Mouse (Mus musculus) CH12.LX (cell line): ENCODE results near the gene Ffar4. TPM values are rescaled to one million over a fixed set of nuclear protein-coding genes. Genes with fewer than 3 reads are reported as not detected.

ENCODE experiments used
- DNase-seq: peaks from one replicate; pipeline ENCODE4 v3.0.0-alpha.2; 2013; ENCODE audit errors: extremely low read depth
- H3K27ac ChIP-seq: 2 replicates; pipeline ENCODE4 v1.5.1; 2012; ENCODE audit warnings: low read depth, mild to moderate bottlenecking, control low read depth, moderate library complexity; ENCODE audit not compliant: insufficient read depth
- H3K27me3 ChIP-seq: replicated peaks from 2 replicates; pipeline ENCODE3; 2012; ENCODE audit warnings: inconsistent platforms
- H3K36me3 ChIP-seq, 2 experiments: replicated peaks in 1 of 2; 2 replicates each; pipeline versions ENCODE3 to v1.6.1; 2012; ENCODE audit warnings: inconsistent platforms in 1 of 2, low read length in 1 of 2, mild to moderate bottlenecking in 1 of 2, mixed read lengths in 1 of 2, moderate library complexity in 1 of 2; ENCODE audit not compliant: control insufficient read depth in 1 of 2, insufficient read depth in 1 of 2
- H3K4me1 ChIP-seq, 2 experiments: 2 replicates each; pipeline ENCODE4 v1.6.1; 2012; ENCODE audit warnings: inconsistent platforms in 1 of 2, moderate library complexity in 1 of 2; ENCODE audit not compliant: insufficient read depth in 2 of 2, control insufficient read depth in 1 of 2
- H3K4me2 ChIP-seq: 2 replicates; pipeline ENCODE4 v1.6.1; 2012; ENCODE audit warnings: low read depth, mild to moderate bottlenecking, control low read depth; ENCODE audit not compliant: poor library complexity, insufficient read depth, severe bottlenecking
- H3K4me3 ChIP-seq, 3 experiments: fragments of 150-350 bp in 1 of 3; sonication (generic) in 1 of 3; replicated peaks in 1 of 3; 2 replicates each; pipeline versions ENCODE3 to v1.5.1; 2011 to 2012; ENCODE audit warnings: low read depth in 2 of 3, low read length in 2 of 3, mild to moderate bottlenecking in 2 of 3, moderate library complexity in 2 of 3, control low read depth in 1 of 3, improper control_type of control experiment in 1 of 3, inconsistent platforms in 1 of 3, mixed read lengths in 1 of 3; ENCODE audit not compliant: poor library complexity in 1 of 3
- H3K79me2 ChIP-seq: replicated peaks from 2 replicates; pipeline ENCODE4 v1.6.1; 2012; ENCODE audit warnings: mild to moderate bottlenecking, moderate library complexity; ENCODE audit not compliant: control insufficient read depth, poor library complexity, insufficient read depth, severe bottlenecking; ENCODE audit errors: extremely low read depth
- H3K9ac ChIP-seq: 2 replicates; pipeline ENCODE4 v1.6.1; 2012; ENCODE audit warnings: low read depth, mild to moderate bottlenecking, control low read depth, moderate library complexity; ENCODE audit not compliant: insufficient read depth
- H3K9me3 ChIP-seq: replicated peaks from 2 replicates; pipeline ENCODE3; 2012; ENCODE audit warnings: low read length, inconsistent platforms, mixed read lengths
- CHD1 ChIP-seq: IDR thresholded peaks from 2 replicates; pipeline ENCODE4 v1.6.1; 2012; ENCODE audit warnings: low read depth, low read length, improper control_type of control experiment, inconsistent platforms
- CHD2 ChIP-seq: IDR thresholded peaks from 2 replicates; pipeline ENCODE4 v1.6.1; 2011; ENCODE audit warnings: low read length, improper control_type of control experiment
- E2F4 ChIP-seq: IDR thresholded peaks from 2 replicates; pipeline ENCODE4 v1.6.1; 2011; ENCODE audit warnings: low read depth, low read length, improper control_type of control experiment; ENCODE audit not compliant: insufficient replicate concordance
- ELF1 ChIP-seq: IDR thresholded peaks from 2 replicates; pipeline ENCODE4 v1.6.1; 2014; ENCODE audit warnings: low read depth, mild to moderate bottlenecking, inconsistent platforms, low read length, improper control_type of control experiment
- EP300 ChIP-seq: IDR thresholded peaks from 2 replicates; pipeline ENCODE4 v1.6.1; 2011; ENCODE audit warnings: low read length, improper control_type of control experiment
- ETS1 ChIP-seq: conservative IDR thresholded peaks from 2 replicates; pipeline ENCODE4 v1.6.1; 2012; ENCODE audit warnings: low read depth, mild to moderate bottlenecking, inconsistent platforms, low read length, improper control_type of control experiment, moderate library complexity
- IRF4 ChIP-seq: IDR thresholded peaks from 2 replicates; pipeline ENCODE4 v1.6.1; 2014; ENCODE audit warnings: low read depth, mild to moderate bottlenecking, inconsistent platforms, low read length, improper control_type of control experiment
- JUND ChIP-seq: conservative IDR thresholded peaks from 2 replicates; pipeline ENCODE4 v1.6.1; 2011; ENCODE audit warnings: low read depth, low read length, improper control_type of control experiment
- MAFK ChIP-seq: IDR thresholded peaks from 2 replicates; pipeline ENCODE4 v1.6.1; 2011; ENCODE audit warnings: low read length, improper control_type of control experiment; ENCODE audit not compliant: insufficient replicate concordance
- MEF2A ChIP-seq: IDR thresholded peaks from 2 replicates; pipeline ENCODE4 v1.6.1; 2014; ENCODE audit warnings: low read depth, mild to moderate bottlenecking, inconsistent platforms, low read length, improper control_type of control experiment, borderline replicate concordance
- NELFE ChIP-seq: IDR thresholded peaks from 2 replicates; pipeline ENCODE4 v1.6.1; 2011; ENCODE audit warnings: low read depth, low read length, improper control_type of control experiment
- NRF1 ChIP-seq: IDR thresholded peaks from 2 replicates; pipeline ENCODE4 v1.6.1; 2014; ENCODE audit warnings: low read depth, mild to moderate bottlenecking, inconsistent platforms, low read length, improper control_type of control experiment, moderate library complexity
- PAX5 ChIP-seq: IDR thresholded peaks from 2 replicates; pipeline ENCODE4 v1.6.1; 2012; ENCODE audit warnings: low read length, inconsistent platforms, mixed read lengths
- POLR2A ChIP-seq: IDR thresholded peaks from 2 replicates; pipeline ENCODE4 v1.6.1; 2011; ENCODE audit warnings: low read depth, mild to moderate bottlenecking, improper control_type of control experiment, low read length
- POLR2AphosphoS2 ChIP-seq: IDR thresholded peaks from 2 replicates; pipeline ENCODE4 v1.6.1; 2011; ENCODE audit warnings: low read depth, low read length, improper control_type of control experiment
- RAD21 ChIP-seq: IDR thresholded peaks from 2 replicates; pipeline ENCODE4 v1.6.1; 2011; ENCODE audit warnings: low read depth, mild to moderate bottlenecking, low read length, improper control_type of control experiment, moderate library complexity
- TBP ChIP-seq: conservative IDR thresholded peaks from 2 replicates; pipeline ENCODE4 v1.6.1; 2011; ENCODE audit warnings: low read depth, low read length, improper control_type of control experiment
- UBTF ChIP-seq: IDR thresholded peaks from 2 replicates; pipeline ENCODE4 v1.6.1; 2012; ENCODE audit warnings: low read depth, mild to moderate bottlenecking, inconsistent platforms, low read length, improper control_type of control experiment, moderate library complexity
- USF1 ChIP-seq: IDR thresholded peaks from 2 replicates; pipeline ENCODE4 v1.6.1; 2014; ENCODE audit warnings: low read depth, mild to moderate bottlenecking, inconsistent platforms, low read length, improper control_type of control experiment
- ZKSCAN1 ChIP-seq: IDR thresholded peaks from 2 replicates; pipeline ENCODE4 v1.6.1; 2012; ENCODE audit warnings: low read depth, inconsistent platforms, low read length, improper control_type of control experiment, borderline replicate concordance
- ZMIZ1 ChIP-seq: IDR thresholded peaks from 2 replicates; pipeline ENCODE4 v1.6.1; 2012; ENCODE audit warnings: low read depth, mild to moderate bottlenecking, inconsistent platforms, low read length, improper control_type of control experiment
- dilution Hi-C: fragments of 300-500 bp; cut with MboI; formaldehyde crosslinking; loops from 2 replicates; pipeline ENCODE4 v1.14.3; 2020; ENCODE audit warnings: low sequenced_read_pairs; ENCODE audit not compliant: extremely low pct_unique_long_range_greater_than_20kb, extremely low pct_ligation_motif_present
- in situ Hi-C: fragments of 300-500 bp; cut with MboI; formaldehyde crosslinking; loops from 3 replicates; pipeline ENCODE4 v1.14.3; 2019; ENCODE audit warnings: low sequenced_read_pairs, low pct_ligation_motif_present, low pct_unique_long_range_greater_than_20kb, mixed read lengths
- polyA plus RNA-seq: library from polyadenylated mRNA; unstranded; fragments of >175 nt; gene quantifications from 2 replicates; pipeline ENCODE4 v1.2.1, GENCODE M21; 2012; ENCODE audit warnings: low read depth; ENCODE audit not compliant: insufficient read length
- total RNA-seq, 2 experiments: library from RNA; depleted of rRNA; stranded (reverse); fragments of 300-350 nt in 1 of 2; fragments of >200 nt in 1 of 2; gene quantifications; 2 replicates each; pipeline ENCODE4 v1.2.3; 2012 to 2014

The Ffar4 gene
- total and polyA plus RNA-seq, 3 experiments: not detected

DNA sequence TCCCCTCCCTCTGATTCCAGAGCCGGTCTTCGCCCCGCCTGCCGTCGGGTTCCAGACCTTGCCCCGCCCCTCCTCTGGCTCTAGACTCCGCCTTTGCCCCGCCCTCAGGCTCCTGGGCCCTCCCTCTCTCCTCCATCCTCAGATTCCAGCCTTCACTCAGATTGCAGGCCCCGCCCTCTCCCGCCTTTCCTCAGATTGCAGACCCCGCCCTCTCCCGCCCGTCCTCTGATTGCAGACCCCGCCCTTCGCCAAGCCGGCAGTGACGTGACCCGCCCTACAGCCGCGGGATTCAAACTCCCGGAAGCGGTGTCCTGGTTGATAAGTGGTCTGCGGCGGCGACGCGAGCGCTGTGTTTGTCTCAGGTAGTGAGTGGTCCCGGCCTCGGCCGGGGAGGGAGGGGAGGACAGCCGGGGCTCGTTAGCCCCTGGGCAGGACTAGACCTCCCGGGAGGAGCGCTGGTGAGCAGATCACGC, 42.1 kb upstream of the Ffar4 start, which contains the start of gene Cep55 (continued):
- TF ChIP-seq MAFK: no peak
- no peak for TF ChIP-seq CHD1
- peak; percentile 54; the same call in 1 of the 2 replicates for TF ChIP-seq CHD2
- peak; percentile 92 for TF ChIP-seq ELF1
- TF ChIP-seq USF1: no peak
- TF ChIP-seq ZMIZ1: peak; percentile 94
- peak; percentile 95 for TF ChIP-seq POLR2A
- TF ChIP-seq NELFE: peak; percentile 93
- TF ChIP-seq IRF4: no peak
- TF ChIP-seq PAX5: no peak
- TF ChIP-seq RAD21: no peak
- TF ChIP-seq ETS1: 0 out of 2 replicates have a peak, but pooled peaks have one; percentile 14

DNA sequence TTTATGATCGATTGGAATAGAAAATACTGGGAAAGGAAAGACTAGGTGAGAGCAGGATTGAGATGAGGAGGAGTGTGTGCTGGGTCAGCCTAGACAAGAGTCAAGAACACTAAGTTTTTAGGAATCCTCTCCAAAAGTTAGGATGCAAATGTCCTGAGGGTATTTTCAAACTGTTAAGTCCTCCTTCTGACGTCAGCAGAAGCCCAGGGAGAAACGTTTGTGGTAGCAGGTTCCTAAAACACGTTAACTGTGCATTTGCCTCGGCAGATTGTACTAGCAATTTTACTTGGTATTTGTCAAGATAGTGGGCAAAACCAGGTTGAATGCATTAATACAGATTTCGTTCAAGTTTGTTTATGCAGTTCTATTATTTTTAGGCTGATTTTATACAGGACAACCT, 41.1 kb upstream of the Ffar4 start:
- Histone ChIP-seq H3K36me3 (peaks cover 12 to 40% of the 10 kb centered on the region in 2 experiments), H3K4me3 (peak overlapping the region; percentile 90 to 92 (median 92)), H3K4me2 (peak overlapping the region; percentile 97), H3K27ac (no peak overlapping the region), H3K27me3 (no peaks in the 10 kb centered on the region), H3K9me3 (no peaks in the 10 kb centered on the region), H3K79me2 (peaks cover 23% of the 10 kb centered on the region), H3K9ac (peak overlapping the region; percentile 87), H3K4me1 (peaks cover 3 to 26% of the 10 kb centered on the region in 2 experiments; a peak in 3 of 4 replicates)
- dilution Hi-C loops (no loop called here), in situ Hi-C loops (no loop called here)
- DNase-seq: peak; percentile 44
- TF ChIP-seq JUND (no peak), UBTF (no peak), MEF2A (no peak), IRF4 (no peak), ZKSCAN1 (no peak), RAD21 (no peak), NRF1 (no peak), POLR2AphosphoS2 (no peak), E2F4 (no peak), TBP (no peak), USF1 (no peak), NELFE (no peak), EP300 (no peak), ELF1 (no peak)
